Mouse (Mus musculus): ENCODE results near the gene Myh15. TPM values are rescaled to one million over a fixed set of nuclear protein-coding genes. Genes with fewer than 3 reads are reported as not detected.
A peak's percentile ranks its signal among the peaks of the same experiment; 100 is the strongest.

Gene Myh15
- not detected for total RNA-seq (2021)
- long read RNA-seq, experiment 1 = 0 reads
- long read RNA-seq, experiment 2 = 0 reads

DNA sequence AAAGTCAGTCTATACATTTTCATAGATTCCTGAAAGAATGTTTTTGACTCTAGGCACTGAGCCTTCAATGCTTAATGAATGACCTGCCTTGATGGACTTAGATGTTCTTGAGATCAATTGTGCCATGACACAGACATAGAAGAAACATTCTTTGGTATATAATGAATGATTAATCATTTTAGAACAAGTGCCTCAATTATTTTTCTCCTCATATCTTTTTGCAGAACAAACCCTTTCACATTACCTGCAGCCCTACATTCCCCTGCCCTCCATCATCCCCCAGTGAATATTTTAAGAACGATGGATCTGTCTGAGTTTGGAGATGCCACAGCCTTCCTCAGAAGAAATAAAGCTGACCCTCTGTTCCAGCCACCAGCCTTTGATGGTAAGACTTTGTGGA lies at the start of gene Myh15:
TSS of gene Myh15 (plus strand) at position 301 of the 400 bp plus-strand sequence.
- DNase-seq = no peak
- intact Hi-C loops (cut with DNase I; ENCODE audit: low total_unique reads) = no loop called here

DNA sequence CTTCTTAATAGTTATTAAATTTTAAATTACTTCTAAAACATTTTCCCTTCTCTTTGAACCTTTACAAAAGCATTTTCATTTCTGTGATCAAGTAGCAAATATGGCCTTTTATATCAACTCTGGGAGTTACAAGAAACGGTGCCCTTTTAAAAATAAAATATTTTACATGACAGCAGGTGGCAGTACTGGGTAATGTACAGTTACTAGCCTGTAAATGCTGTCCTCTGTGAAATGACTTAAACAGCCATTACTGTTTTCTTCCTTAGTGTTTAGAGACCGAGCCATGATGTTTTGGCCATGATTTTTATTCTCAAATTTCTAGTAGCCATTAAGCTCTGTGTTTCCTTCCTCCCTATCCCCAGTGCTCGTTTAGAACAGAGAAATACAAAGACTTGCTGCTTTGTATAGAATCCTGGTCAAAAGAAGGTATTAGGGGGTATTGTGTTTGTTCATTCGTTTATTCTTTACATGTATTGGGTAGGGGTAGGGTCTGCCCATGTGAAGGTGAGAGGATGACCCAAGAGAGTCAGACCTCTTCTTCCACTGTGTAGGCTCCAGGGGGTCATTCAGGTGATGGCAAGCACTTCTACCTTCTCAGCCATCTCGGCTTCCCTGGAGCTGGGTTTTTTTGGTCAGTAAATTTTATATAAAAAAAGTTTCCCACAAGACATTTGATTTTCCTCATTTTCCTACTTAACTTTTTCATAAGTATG lies 40.5 kb upstream of the Myh15 start:
- DNase-seq = no peak
- intact Hi-C loops (cut with DNase I; ENCODE audit: low total_unique reads) = no loop called here

DNA sequence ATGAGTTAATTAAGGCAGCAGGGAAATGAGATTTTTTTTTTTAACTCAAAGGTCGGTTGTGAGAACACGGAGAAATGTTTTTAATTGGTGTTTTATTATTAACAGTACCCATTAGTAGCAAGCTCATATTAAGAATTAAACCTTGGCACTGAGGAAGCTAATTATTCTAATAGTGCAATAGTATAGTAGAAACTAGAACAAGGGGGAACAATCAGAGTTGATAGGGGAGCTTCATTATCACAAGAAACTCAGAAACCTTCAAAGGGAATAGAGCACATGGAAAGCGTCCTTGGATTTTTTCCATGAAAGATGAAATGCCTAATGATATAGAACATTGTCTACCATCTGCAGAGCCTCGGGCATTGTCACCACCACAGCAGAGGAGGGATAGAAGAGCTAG lies 21.4 kb upstream of the Myh15 start:
- no peak for DNase-seq
- intact Hi-C loops (cut with DNase I; ENCODE audit: low total_unique reads) = no loop called here

DNA sequence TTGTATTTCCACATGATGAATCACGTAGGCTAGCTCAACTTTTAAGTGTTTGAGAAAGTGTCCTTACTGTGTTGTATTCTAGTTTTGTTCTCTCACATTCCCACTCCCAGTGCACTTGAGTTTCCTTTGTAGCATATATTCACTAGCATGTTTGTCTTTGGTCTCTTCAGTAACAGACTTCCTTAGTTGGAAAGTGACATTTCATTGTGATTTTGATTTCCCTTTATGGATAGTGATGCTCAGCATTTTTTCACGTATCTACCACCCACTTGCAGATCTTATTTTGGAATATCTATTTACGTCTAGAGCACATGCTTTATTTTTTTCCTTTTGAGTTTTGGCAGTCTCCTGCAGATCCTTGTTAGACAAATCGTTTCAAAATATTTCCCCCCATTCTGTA lies 19.5 kb upstream of the Myh15 start:
- no peak for DNase-seq
- intact Hi-C loops (cut with DNase I; ENCODE audit: low total_unique reads) = no loop called here

DNA sequence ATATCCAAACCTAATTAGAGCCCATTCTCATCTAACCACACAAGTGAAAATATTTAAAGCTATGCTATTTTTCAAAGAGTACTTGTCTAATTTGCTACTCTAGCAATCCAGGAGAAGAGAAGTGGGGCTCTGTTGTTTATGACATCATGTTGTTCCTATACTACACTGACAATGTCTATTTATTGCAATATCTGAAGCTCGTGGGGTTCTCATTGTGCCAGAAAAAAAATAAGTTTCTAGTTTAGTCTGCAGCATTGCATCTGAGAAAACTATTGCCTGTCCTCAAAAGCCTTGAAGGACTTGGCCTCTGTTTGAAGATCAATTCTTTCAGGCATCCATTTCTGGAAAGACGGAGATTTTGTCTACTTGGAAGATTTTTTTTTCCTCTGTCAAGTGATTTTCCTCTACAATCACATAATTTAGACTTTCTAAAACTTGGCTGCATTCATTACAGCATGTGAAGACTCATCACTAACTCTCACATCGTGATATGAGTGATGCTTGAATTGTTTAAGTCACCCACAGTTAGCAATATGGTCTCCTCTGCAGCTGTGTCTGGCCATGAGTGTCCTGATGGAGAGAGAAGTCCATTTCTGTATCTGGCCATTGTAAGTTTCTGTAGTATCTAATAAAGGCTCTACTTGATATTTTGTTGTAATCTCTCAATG lies 16.6 kb upstream of the Myh15 start:
- no peak for DNase-seq
- intact Hi-C loops (cut with DNase I; ENCODE audit: low total_unique reads) = no loop called here

DNA sequence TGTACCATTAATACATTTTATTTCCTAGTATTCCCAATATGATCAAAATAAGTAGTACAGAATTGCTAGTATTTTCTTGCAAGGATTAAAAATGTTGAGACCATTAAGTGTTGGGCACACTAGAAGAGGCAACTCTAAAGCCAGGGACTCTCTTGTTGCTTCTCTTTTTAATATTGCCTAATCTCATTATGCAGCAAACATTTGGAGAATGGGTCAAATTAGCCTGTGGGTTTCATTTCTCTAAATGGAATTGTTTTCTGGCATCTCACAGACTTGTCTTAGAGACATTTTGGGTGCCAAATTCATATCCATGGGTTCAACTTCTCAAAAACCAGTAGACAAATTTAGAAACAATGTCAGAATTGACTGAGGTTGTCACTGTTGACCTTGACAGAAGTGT lies 8.1 kb upstream of the Myh15 start:
- intact Hi-C loops (cut with DNase I; ENCODE audit: low total_unique reads) = no loop called here
- DNase-seq = no peak

DNA sequence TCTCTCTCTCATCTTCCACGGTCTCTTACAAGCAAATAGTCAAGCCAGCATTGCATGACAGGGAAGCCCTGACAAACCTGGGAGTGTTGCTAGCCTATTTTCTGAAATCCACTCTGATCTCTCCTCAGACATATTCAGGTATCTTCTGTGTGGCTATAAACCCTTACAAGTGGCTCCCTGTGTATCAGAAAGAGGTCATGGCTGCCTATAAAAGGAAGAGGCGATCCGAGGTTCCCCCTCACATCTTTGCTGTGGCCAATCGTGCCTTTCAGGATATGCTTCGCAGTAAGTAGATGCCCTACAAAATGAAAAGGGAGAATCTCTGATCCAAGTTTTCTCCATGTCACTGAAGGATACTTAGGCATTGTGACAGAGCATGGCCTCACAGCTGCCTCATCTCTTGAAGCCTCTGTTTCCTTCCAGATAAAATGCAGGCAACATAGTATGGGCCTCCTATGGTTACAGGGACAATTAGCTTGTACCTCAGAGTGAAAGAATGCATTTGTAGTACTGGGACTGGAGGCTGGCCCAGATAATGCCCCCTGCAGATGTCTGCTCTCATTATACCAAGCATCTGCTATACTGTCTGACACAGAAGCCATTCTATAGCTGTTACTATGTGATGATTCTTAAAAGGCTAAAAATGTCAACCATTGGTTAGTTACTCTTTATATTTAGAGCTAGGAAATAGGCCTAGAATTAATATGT lies 12.1 kb downstream of the Myh15 start:
- DNase-seq = no peak
- intact Hi-C loops (cut with DNase I; ENCODE audit: low total_unique reads) = no loop called here

DNA sequence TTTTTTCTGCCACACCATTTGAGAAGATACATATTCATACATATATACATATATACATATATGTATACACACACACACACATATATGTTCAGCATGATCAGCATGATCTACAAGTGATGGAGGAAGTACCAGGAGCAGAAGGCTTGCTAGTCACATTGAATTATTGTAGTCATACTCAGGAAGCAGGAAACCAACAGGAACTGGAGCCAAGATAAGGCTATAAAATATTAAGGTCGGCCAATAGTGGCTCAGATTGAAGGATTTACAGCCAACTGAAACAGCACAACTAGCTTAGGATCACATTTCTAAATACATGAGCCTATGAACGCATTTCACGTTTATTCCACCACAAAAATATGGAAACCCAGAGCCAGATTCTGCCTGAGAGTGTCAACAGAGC lies 14.0 kb downstream of the Myh15 start:
- intact Hi-C loops (cut with DNase I; ENCODE audit: low total_unique reads) = no loop called here

DNA sequence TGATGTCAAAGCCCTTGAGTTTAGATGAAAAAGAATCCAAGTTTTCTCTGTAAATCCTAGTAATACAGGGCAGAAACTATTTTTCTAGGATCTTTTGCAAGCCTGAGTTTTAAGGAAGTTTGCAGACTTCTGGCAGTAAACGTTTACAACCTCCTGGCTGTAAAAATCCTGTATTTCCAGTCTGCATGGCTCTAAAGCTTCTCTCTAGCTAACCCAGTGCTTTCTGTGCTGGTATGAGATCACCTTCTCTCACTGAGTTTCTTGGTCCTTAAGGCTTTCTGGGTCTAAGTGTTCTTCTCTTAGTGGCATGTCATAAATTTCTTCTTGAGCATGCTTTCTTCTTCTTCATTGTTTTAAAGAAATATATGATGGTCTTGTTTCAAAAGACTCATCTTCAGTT lies 70.7 kb downstream of the Myh15 start:
- DNase-seq = no peak
- intact Hi-C loops (cut with DNase I; ENCODE audit: low total_unique reads) = no loop called here

More for the DNA sequence above, 14.0 kb downstream of the Myh15 start:
- no peak for DNase-seq

DNA sequence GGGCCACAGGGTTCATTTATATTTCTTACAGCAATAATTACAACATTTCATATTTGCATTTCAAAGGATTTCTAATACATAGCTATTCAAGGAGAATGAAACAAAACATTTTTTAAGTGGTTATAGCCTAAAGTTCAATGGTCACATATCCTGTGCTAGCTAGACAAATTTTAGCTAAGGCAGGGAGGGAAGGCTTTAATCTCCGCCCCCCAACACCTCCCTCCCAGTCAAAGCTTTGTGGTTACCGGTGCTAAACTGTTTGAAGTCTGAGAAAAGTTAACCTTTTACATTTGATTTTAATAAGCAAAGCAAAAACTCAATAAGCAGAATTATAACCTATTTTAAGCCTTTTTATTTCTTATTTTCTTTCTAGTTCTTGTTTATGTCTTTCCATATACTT lies 98.9 kb downstream of the Myh15 start:
- intact Hi-C loops (cut with DNase I; ENCODE audit: low total_unique reads) = no loop called here
- DNase-seq = no peak

DNA sequence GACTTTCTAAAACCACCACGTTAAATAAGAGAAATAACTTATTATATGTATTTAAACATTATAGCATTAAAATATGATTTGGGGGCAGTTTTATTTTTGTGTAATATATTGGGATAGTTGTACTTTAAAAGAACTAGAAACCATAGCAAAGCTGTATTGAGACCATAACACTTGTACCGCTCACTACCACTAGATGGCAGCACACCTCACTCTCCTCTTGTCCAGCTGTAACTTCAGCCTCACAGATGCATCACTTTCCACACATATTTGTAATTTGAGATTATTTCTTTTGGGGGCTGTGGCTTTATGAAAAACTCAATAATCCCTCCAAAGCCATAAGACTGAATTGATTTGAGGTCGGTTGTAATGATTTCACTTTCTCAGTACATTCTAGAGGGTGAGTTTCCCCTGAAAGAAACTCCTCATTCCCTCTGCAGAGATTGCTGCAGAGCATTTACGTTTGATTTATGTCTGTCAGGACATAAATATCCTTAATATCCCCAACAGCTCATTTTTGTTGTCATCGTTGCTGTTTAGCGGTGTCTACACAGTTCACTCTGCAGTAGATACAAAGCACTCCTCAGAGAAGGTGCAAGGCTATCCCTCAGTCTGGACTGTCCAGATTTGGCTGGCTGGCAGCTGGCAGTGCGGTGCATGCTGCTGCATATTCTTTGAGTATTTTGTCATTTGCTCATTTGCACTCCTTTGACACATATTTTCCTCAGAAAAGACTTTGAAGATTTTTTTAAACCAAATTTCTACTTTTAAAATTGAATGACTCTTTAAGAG lies 107.3 kb downstream of the Myh15 start:
- intact Hi-C loops (cut with DNase I; ENCODE audit: low total_unique reads) = no loop called here
- peak; percentile 39 for DNase-seq

DNA sequence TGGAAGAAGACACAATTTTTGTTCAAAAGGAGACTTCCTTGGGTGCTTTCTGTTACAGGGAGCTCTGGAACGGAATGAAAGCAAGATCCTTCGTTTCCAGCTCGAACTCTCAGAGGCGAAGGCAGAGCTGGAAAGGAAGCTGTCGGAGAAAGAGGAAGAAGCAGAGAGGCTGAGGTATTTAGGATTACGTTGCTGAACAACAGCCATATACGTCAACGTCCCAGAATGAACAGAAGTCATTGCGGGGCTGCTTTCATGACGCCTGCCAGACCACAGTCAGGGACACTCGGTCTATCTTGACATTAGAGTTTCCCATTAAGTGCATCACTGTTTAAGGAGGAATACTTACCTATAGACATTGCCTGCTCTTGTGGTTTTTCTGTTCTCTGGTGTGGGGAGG lies 108.4 kb downstream of the Myh15 start:
- no peak for DNase-seq
- intact Hi-C loops (cut with DNase I; ENCODE audit: low total_unique reads) = no loop called here

DNA sequence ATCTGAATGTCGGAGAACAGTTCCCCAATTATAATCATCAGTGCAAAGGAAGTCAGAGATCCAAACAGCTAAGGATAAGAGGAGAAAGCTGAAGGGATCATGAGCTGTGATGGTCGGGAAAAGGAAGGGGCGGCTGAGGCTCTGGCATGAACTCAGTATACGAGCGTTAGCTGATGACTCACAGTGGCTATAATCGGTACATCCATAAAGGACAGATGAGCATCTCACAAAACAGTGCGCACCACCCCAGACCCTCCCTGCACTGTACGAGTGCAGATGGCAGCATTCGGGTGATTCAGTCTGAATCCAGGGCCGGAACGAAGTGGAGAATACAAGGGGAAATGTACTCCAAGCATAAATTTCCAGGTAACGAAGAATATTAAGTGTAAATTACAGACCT lies 110.0 kb downstream of the Myh15 start:
- intact Hi-C loops (cut with DNase I; ENCODE audit: low total_unique reads) = no loop called here
- no peak for DNase-seq

DNA sequence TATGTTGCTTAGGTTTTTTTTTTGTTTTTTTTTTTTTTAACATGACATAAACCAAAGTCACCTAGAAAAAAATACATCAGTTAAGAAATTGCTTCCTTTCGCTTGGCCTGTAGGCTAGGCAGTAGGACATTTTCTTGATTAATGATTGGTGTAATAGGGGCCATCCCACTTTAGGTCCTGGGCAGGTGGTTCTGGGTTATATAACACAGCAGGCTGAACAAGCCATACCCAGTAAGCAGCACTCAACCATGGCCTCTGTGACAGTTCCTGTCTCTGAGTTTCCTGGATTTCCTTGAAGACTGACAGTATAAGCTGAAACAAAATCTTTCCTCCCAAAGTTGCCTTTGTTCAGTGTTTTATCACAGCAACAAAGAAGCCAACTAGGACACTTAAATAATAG lies 117.8 kb downstream of the Myh15 start:
- no peak for DNase-seq
- intact Hi-C loops (cut with DNase I; ENCODE audit: low total_unique reads) = no loop called here

DNA sequence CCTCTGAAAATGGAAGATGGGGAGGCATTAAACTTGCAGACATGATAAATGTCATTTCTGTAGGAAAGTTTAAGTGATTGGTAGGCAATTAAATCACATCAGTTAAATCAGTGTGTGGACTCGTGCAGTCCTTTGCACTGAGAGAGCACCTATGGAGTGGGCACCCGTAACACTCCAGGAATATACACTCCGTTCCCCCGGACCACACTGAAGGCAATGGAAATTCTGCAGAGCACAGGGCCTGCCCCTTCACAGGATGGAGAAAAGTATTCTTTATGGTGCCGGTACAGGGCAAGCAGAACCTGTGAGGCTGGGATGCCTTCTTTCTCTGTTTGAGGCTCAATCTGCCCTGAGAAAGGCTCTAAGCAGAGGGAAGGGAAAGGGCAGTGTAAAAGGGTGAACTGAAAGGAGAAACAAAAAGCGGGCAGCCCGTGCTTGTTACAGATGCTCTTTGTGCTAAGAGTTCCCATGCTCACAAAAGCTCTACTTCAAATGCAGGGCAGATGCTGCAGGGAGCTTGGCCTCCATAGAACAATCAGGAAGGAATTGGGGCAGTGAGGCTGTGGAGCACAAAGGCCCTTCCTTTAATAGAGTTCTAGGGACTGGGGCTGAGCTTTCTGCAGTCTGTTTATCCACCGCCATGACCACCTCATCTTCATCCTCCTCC lies 118.6 kb downstream of the Myh15 start:
- intact Hi-C loops (cut with DNase I; ENCODE audit: low total_unique reads) = no loop called here

DNA sequence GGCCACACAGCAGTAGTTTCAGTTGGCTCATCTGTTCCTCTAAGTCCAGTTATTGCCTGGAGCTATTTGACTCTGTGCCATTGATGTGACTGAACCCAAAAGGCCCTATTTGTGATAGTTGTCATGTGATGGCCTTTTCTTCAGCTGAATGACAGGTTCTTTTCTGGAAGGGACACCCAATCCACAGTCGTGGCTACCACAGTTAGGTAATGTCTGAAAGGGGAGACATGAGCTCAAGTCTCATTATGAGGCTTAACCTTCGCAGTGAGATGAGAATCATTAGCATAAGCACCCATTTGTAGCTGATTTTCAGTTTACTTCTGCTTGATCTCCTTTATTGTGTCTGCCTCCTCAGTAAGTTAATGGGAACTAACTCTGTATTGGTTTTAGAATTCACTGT lies 136.2 kb downstream of the Myh15 start:
- DNase-seq = no peak
- intact Hi-C loops (cut with DNase I; ENCODE audit: low total_unique reads) = no loop called here

More for the DNA sequence above, 118.6 kb downstream of the Myh15 start:
- DNase-seq = no peak

DNA sequence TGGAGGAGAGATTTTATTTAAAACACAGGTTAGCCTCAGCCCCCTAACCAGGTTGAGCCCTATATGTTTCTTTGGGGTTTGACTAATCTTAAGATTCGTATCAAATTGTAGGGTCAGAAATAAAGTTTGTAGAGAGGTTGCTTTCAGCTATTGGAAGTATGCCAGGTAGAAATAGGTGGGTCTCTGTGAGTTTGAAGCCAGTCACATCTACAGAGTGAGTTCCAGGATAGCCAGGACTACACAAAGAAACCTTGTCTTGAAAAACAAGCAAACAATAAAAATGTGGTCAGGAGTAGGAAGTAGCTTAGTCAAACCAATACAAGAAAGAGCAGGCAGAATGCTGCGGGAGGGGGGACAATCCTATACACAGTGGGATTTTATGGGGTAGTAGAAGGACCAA lies 136.7 kb downstream of the Myh15 start:
- intact Hi-C loops (cut with DNase I; ENCODE audit: low total_unique reads) = no loop called here
- DNase-seq = no peak

DNA sequence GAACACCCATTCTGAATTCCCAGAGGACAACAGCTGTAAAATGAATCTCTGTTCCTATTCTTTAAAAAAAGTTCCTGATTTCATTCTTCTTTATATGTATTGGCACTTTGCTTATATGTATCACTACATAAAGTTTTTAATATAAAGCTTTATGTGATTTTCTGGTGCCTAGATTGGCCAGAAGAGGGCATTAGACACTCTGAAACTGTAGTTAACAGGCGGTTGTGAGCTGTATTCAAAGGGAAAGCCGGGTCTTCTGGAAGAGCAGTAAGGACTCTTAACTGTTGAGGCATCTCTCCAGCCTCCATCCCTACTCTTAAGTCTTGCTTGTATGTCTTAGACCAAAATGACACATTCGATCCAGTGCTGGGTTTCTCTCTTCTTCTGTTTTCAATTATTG lies 139.0 kb downstream of the Myh15 start:
- intact Hi-C loops (cut with DNase I; ENCODE audit: low total_unique reads) = no loop called here
- no peak for DNase-seq

DNA sequence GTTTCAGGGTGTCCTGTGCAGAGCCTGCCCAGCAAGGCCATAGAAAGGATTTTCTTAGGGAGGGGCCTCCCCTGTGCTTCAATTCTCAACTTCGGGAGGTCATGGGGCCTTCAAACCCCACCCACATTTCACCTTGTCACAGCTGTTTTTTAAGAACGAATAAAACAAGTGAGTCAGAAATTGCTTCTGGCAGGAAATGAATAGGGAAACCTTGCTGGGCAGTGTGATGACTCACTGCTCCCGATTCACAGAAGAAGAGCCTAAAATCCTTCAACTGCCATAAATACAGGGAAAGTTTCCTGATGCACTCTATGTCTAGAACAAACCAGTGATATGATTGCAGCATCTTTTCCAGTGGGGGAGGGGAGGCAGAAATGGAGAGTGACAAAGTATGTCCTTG lies 140.7 kb downstream of the Myh15 start:
- DNase-seq = no peak
- intact Hi-C loops (cut with DNase I; ENCODE audit: low total_unique reads) = no loop called here

DNA sequence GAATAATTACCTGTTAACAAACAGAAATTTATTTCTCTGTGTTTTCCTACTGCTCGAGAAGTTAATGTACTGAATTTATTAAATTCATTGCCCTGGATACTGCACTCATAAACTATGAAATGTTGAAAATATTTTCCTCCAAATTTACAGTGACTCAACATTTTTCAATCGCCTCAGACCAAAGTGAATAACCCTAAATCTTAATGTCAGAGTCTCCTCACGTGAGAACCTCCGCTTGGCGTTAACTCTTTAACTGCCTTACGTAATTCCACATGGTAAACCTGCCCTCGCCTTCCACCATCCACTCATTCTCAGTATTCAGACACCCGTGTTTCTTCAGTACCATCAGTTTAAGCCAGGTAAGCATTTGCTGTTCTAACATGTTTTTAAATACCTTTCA lies 166.4 kb downstream of the Myh15 start:
- intact Hi-C loops (cut with DNase I; ENCODE audit: low total_unique reads) = no loop called here
- DNase-seq = no peak

Measured in gastrocnemius, postnatal 14 days (tissue).